Mouse (Mus musculus): ENCODE measurements around the gene Gmcl1.

The Gmcl1 gene

GRCm38 (mm10) chr6:86736313-86736712 is 3.1 kb upstream of the Gmcl1 start:
- DNase-seq (ENCODE audit: low read depth, low spot score) = no peak

DNA sequence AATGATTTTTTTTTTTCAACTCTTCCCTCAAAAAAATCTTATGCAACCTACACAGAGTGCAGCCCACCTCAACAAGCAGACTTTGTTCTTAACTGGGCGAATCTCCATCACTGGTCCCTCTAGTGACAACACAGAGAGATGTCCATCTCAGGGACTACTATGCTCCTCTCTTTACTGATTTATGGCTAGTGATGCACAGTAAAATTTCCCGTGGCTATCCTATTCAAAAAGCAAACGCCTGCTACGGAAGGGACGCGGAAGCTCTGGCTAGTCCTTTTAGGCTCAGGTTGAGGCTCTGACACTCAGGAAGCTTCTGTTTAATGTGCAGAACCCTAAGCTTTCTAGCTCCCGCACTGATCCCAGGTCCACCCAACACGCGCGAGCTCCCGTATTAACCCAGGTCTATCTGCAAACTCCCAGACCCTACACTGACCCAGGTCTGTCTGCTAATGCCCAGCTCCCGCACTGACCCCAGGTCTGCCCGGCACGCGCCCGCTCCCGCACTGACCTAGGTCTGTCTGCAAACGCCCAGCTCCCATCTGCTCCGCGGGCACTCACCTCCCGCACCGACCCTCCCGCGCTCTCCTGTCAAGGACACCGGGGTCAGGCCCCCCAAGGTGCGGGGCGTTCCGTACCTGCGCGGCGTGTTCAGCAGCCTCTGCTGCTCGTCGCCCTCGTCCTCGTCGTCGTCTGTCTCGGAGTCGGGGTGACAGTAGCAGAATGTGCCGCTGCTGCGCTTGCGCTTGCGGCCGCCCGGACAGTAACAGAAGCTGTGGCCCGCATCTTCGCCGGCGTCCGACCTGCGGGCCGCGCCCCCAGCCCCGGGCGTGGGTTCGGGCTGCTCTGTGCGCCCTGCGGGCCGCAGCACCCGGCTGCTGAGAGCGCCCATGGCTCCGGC is 658 bp downstream of the Gmcl1 start:
- peak; percentile 37 for DNase-seq (ENCODE audit: low read depth, low spot score)

DNA sequence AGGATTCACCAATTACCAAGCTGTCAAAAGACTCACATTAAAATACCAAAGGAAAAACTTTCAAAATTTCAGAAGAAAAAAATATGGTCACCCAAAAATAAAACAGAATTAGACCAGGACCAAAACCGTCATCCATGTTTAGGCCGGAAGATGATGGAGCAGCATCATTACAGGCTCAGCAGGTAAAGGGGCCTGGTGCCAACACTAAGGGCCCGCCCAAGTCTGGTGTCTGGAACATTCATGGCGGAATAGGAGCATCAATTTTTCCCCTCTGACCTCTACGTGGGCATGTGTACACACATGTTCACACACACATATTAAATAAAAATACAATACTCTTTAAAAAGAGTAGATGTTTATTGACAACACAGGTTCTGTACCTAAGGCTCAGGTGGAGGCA is 4.5 kb downstream of the Gmcl1 start:
- DNase-seq (ENCODE audit: low read depth, low spot score) = no peak

DNA sequence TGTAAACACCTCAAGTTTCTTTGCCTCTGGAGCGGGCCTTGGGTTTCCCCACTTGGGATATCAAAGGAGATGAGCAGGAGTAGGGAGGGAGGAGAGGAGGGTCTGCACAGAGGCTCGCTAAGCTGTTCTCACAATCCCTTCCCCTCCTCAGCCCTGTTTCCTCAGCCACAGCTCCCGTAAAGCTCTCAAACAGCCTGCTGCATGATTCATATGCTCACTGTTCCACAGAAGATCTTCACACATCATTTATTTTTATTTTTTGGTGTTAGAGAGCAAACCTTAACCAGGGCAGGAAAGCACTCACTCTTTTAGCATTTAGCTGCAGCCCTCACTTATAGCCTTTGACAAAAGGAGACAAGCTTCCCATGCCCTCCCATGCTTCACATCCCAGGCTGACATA is 11.2 kb downstream of the Gmcl1 start:
- no peak for DNase-seq (ENCODE audit: low read depth, low spot score)

GRCm38 (mm10) chr6:86708072-86708774 is 25.0 kb downstream of the Gmcl1 start:
- no peak for DNase-seq (ENCODE audit: low read depth, low spot score)

DNA sequence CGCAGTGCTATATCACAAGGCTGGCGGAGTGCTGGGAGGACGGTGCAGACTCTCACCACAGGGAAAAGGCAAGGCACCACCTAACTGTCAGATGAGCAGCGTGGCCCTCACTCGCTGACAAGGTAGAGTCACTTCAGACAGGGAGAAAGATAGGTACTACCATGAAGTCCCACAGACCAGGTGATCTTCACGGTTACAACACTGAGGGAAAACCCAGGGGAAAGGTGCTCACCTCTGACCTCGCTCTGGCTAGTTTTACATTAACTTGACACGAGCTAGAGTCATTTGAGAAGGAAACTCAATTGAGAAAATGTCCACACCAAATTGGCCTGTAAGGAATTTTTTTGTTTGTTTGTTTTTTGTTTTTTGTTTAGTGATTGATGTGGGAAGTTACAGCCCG is 30.6 kb downstream of the Gmcl1 start:
- DNase-seq (ENCODE audit: low read depth, low spot score) = no peak

DNA sequence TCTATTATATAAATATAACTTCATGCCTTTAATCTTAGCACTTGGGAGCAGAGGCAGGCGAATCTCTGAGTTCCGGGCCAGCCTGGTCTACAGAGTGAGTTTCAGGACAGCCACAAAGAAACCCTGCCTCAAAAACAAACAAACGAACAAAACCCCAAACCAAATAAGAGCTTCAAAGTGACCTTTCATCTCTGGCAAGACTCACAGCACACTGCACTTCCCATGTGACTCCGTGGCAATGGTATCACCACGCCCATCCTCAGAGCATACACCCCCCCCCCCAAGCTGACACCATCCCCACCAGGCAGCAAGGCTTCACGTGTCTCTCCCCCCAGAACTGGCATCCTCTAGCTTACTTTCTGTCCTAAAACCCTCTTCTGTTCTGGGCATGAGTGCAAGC is 35.3 kb downstream of the Gmcl1 start:
- no peak for DNase-seq (ENCODE audit: low read depth, low spot score)

GRCm38 (mm10) chr6:86696213-86696612 is 37.0 kb downstream of the Gmcl1 start:
- no peak for DNase-seq (ENCODE audit: low read depth, low spot score)

DNA sequence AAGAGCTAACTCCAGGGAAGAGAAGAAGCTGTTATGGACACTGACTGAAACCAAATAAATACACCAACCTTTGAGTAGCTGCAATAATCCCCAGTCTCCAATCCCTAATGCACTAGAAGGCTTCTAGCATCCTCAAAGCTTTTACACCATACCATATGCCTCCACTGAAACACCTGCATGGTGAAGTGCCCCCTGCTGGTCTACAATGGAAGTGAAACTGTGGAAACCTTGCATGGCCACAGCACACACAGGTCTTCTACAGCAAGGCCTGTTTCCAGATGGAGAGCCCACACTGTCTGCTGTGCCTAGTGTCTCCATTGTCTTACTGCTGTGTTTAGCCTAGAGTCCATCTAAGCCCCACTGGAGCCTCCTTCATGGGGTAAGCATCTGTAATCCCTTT is 38.7 kb downstream of the Gmcl1 start:
- peak; percentile 87 for DNase-seq (ENCODE audit: low read depth, low spot score)

- DNase-seq (ENCODE audit: low read depth, low spot score) = no peak
These were observed 43.5 kb downstream of the Gmcl1 start for GRCm38 (mm10) chr6:86689671-86690070.

GRCm38 (mm10) chr6:86686971-86687370 is 46.2 kb downstream of the Gmcl1 start:
- DNase-seq (ENCODE audit: low read depth, low spot score) = no peak

DNA sequence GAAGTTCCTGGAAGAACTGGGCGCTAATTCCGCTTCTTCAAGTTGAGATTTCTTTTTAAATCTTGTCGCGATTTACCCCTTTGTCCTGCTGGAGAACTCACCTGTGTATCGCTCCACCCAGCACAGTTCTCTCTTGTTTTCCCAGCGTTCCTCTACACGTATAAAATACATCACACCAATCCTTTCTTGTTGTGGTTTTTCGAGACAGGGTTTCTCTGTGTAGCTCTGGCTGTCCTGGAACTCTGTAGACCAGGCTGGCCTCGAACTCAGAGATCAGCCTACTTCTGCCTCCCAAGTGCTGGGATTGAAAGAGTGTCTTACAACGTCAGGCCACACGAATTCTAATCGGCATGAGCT is 48.5 kb downstream of the Gmcl1 start:
- no peak for DNase-seq (ENCODE audit: low read depth, low spot score)

DNA sequence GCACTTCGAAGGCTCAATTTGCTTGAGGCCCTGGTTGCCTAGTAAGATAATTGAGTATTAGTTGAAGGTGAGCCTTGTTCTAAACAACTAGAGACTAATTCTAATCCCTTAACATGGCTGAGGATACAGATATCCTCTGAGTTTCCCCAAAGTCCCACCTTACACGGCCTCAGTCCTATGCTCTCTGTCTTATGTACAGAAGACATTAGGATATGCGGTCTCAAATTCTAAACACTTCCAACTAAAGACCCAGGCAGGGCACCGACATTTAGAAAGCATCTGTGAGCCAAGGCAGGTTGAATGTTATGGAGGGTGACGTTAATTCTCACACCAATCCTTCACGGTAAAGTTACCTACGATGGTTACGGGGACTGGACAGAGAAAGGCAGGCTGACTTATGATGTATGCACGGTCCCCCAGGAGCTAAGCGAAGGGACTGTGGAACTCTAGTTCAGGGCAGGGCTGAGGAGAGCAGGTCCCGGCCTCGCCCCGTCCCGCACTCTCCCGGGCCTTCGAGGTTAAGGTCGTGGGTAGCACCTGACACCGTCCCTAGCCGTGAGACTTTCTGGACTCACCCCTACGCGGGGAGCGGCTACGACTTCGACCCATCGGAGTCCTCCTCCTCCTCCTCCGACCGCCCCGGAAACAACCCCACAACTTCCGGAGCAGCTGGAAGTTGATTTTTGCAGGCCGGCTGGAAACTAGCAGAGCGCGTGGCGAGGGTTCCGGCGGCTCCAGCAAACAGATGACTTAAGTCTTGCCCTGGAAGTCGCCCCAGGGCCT is 49.1 kb downstream of the Gmcl1 start, which contains the start of gene Snrnp27:
Gene Snrnp27 (minus strand): TSS at position 651 of the 783 bp plus-strand sequence.
- peak; percentile 94 for DNase-seq (ENCODE audit: low read depth, low spot score)

GRCm38 (mm10) chr6:86681289-86681688 is 51.9 kb downstream of the Gmcl1 start:
- DNase-seq (ENCODE audit: low read depth, low spot score) = no peak

DNA sequence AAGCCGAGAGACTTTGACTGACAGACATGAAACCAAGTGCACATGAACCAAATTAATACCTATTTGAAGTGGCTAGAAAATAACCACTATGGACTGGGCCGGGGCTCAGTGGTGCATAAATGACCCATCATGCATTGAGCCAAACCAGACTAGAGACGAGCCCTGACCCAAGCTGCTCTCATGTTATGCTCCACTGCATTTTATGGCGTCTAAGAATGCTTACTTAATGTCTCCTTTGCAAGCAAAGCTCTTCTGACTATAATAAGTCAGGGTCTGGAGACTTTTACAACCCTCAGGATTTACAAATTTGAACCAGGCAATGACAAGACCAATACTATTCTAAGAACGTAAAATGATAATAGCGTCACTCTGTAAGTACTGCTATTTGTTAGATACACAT is 54.8 kb downstream of the Gmcl1 start:
- DNase-seq (ENCODE audit: low read depth, low spot score) = no peak

DNA sequence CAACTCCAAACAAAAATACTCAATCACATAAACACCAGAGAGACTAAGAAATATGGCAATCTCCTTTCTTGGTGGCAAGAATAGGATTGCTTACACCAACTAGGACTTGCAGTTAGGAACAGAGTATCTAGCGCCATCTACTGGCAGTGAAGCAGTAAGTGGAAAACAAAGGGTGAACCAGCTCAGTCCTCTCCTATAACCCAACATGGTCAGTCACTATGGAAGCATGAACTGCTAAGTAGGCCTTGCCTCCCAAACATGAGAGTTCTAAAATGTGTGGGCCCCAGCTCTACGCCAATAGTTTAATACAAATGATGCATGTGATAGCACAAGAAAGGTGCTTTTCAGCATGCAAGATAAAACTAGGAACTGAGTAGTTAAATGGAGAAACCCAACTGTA is 62.3 kb downstream of the Gmcl1 start:
- peak; percentile 89 for DNase-seq (ENCODE audit: low read depth, low spot score)

- peak; percentile 99 for DNase-seq (ENCODE audit: low read depth, low spot score)
These were observed 63.9 kb downstream of the Gmcl1 start for GRCm38 (mm10) chr6:86669240-86669727.

GRCm38 (mm10) chr6:86668580-86669239 is 64.5 kb downstream of the Gmcl1 start, which contains the start of gene Mxd1:
Mxd1 (minus strand) TSS chr6:86669161.
- DNase-seq (ENCODE audit: low read depth, low spot score) = no peak

GRCm38 (mm10) chr6:86667061-86667460 is 66.1 kb downstream of the Gmcl1 start:
- peak; percentile 83 for DNase-seq (ENCODE audit: low read depth, low spot score)

DNA sequence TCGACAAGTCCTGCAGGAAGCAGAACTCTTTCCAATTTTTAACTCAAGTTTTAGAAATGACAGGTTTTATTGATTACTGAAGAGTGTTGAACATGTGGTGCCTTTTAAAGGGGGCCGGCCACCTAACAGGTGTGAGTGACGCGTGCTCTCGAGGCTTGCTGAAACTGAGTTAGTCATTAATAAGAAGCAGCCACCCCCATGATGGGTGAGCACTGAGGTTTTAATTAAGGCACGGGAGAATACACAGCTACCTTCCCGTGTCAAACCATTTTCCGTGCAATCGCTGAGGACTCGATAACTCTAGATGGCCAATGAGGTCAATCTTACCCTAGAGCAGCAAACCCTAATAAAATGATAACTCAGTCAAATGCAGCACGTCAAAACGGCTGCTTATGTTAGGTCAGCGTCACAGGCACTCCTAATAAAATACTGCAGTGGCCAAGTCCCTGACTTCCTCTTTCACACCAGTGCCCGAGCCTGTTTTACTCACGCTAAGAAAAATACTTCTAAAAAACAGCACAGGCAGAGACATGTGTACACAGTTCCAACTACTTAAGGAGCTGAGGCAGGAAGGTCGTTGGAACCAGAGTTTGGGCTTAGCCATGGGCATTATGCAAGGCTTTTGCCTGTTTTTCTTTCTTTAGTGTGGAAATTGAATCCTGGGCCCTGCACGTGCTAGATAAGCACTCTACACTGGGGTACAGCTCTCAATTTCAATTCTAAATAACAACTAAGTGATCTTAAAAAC is 67.4 kb downstream of the Gmcl1 start:
- DNase-seq (ENCODE audit: low read depth, low spot score) = no peak

GRCm38 (mm10) chr6:86665076-86665475 is 68.1 kb downstream of the Gmcl1 start:
- DNase-seq (ENCODE audit: low read depth, low spot score) = no peak

Data from CD4-positive, CD25-positive, alpha-beta regulatory T cell, adult 2 months (primary cell).